Mouse (Mus musculus) myocyte (in vitro differentiated cells): Measurements from ENCODE around the gene A030003K21Rik. TPM values are rescaled to one million over a fixed set of nuclear protein-coding genes. Genes with fewer than 3 reads are reported as not detected.

Experiments
- H3K27me3 ChIP-seq: one replicate; pipeline ENCODE4 v1.6.1; 2011; ENCODE audit not compliant: control insufficient read depth, insufficient read depth, insufficient read length
- H3K36me3 ChIP-seq: one replicate; pipeline ENCODE4 v1.6.1; 2011; ENCODE audit not compliant: control insufficient read depth, insufficient read depth
- H3K4me2 ChIP-seq: one replicate; pipeline ENCODE4 v1.6.1; 2011; ENCODE audit warnings: low read depth, control low read depth
- H3K4me3 ChIP-seq: one replicate; pipeline ENCODE4 v1.5.1; 2011; ENCODE audit warnings: mild to moderate bottlenecking, control low read depth, moderate library complexity
- H3K79me2 ChIP-seq: one replicate; pipeline ENCODE4 v1.6.1; 2011; ENCODE audit not compliant: control insufficient read depth, insufficient read depth
- H3ac ChIP-seq: one replicate; pipeline ENCODE4 v1.6.1; 2011; ENCODE audit not compliant: control insufficient read depth, insufficient read length
- CEBPB ChIP-seq: IDR thresholded peaks from 2 replicates; pipeline ENCODE4 v1.6.1; 2011; ENCODE audit warnings: mild to moderate bottlenecking, moderate library complexity; ENCODE audit not compliant: poor library complexity, insufficient read depth, severe bottlenecking
- E2F4 ChIP-seq: IDR thresholded peaks from one replicate; pipeline ENCODE4 v1.6.1; 2011; ENCODE audit warnings: mild to moderate bottlenecking, control low read depth, moderate library complexity; ENCODE audit not compliant: insufficient read depth
- MAX ChIP-seq: IDR thresholded peaks from one replicate; pipeline ENCODE4 v1.6.1; 2011; ENCODE audit warnings: low read depth, mild to moderate bottlenecking, control low read depth
- MYOD1 ChIP-seq, 3 experiments: IDR thresholded peaks; one replicate each; pipeline ENCODE4 v1.6.1; 2011; ENCODE audit warnings: control low read depth in 2 of 3, low read depth in 2 of 3, mild to moderate bottlenecking in 2 of 3, moderate library complexity in 1 of 3; ENCODE audit not compliant: insufficient read length in 2 of 3, control insufficient read depth in 1 of 3
- MYOG ChIP-seq, 3 experiments: IDR thresholded peaks; one replicate each; pipeline ENCODE4 v1.6.1; 2011; ENCODE audit warnings: control low read depth in 2 of 3, low read depth in 2 of 3, mild to moderate bottlenecking in 2 of 3; ENCODE audit not compliant: insufficient read length in 2 of 3, control insufficient read depth in 1 of 3, insufficient read depth in 1 of 3
- POLR2A ChIP-seq: IDR thresholded peaks from one replicate; pipeline ENCODE4 v1.6.1; 2011; ENCODE audit warnings: low read depth, mild to moderate bottlenecking, control low read depth, moderate library complexity; ENCODE audit not compliant: insufficient read length
- POLR2AphosphoS2 ChIP-seq: IDR thresholded peaks from one replicate; pipeline ENCODE4 v1.6.1; 2011; ENCODE audit warnings: low read depth, control low read depth; ENCODE audit not compliant: insufficient read length
- REST ChIP-seq: IDR thresholded peaks from one replicate; pipeline ENCODE4 v1.6.1; 2011; ENCODE audit warnings: mild to moderate bottlenecking, control low read depth, moderate library complexity; ENCODE audit not compliant: insufficient read depth, insufficient read length
- SRF ChIP-seq: IDR thresholded peaks from one replicate; pipeline ENCODE4 v1.6.1; 2011; ENCODE audit warnings: low read depth; ENCODE audit not compliant: control insufficient read depth, insufficient read length
- TCF12 ChIP-seq: IDR thresholded peaks from one replicate; pipeline ENCODE4 v1.6.1; 2011; ENCODE audit warnings: mild to moderate bottlenecking, control low read depth; ENCODE audit not compliant: poor library complexity, insufficient read depth, severe bottlenecking
- TCF3 ChIP-seq: IDR thresholded peaks from one replicate; pipeline ENCODE4 v1.6.1; 2011; ENCODE audit warnings: low read depth, control low read depth; ENCODE audit not compliant: insufficient read length
- USF1 ChIP-seq: IDR thresholded peaks from one replicate; pipeline ENCODE4 v1.6.1; 2011; ENCODE audit warnings: low read depth, mild to moderate bottlenecking, control low read depth, moderate library complexity
- polyA plus RNA-seq: library from polyadenylated mRNA; unstranded; fragments of >200 nt; fragmentation: generic; extraction: Trizol; gene quantifications from one replicate; pipeline ENCODE4 v1.2.1, GENCODE M21; 2012; ENCODE audit warnings: missing spikeins

The A030003K21Rik gene
- polyA plus RNA-seq, 1 experiment = not detected

DNA sequence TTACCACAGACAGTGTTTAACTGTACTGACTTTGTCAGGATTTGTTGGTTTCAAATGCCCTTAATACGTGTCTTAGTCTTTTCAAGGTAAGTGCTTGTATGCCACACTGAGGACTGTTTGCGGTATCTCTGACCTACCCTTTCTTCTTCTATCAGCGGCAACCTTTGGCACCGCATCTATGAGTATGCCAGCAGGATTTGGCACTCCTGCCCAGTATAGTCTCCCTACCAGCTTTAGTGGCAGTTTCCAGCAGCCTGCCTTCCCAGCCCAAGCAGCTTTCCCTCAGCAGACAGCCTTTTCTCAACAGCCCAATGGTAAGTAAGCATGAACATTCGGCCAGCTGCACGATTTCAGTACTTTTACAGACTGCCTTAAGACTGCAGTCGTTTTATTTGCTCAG lies 49.9 kb downstream of the A030003K21Rik start:
- Histone ChIP-seq H3ac (no peak overlapping the region), H3K27me3 (no peaks in the 10 kb centered on the region), H3K36me3 (peaks cover 51% of the 10 kb centered on the region), H3K4me2 (no peak overlapping the region), H3K79me2 (no peaks in the 10 kb centered on the region), H3K4me3 (no peak overlapping the region)
- TF ChIP-seq MYOD1 (IDR thresholded peaks at IDR 0.05; ENCODE audit: control insufficient read depth in 1 of 3, insufficient read length in 2 of 3, low read depth in 2 of 3) = no peak
- TF ChIP-seq TCF12 = no peak
- no peak for TF ChIP-seq USF1
- no peak for TF ChIP-seq POLR2A
- no peak for TF ChIP-seq POLR2AphosphoS2
- no peak for TF ChIP-seq REST
- no peak for TF ChIP-seq TCF3
- TF ChIP-seq E2F4 = no peak
- no peak for TF ChIP-seq MAX
- TF ChIP-seq SRF = no peak
- TF ChIP-seq CEBPB = no peak
- TF ChIP-seq MYOG (IDR thresholded peaks at IDR 0.05; ENCODE audit: control insufficient read depth in 1 of 3, insufficient read depth in 1 of 3, insufficient read length in 2 of 3, low read depth in 2 of 3) = no peak

Other genes starting within 250 kb of the A030003K21Rik start
- 121 TPM for gene Mff, start 218.5 kb downstream of the A030003K21Rik start, polyA plus RNA-seq
- gene Tm4sf20, start 174.9 kb downstream of the A030003K21Rik start, polyA plus RNA-seq = not detected
- gene Gm47791, start 172.1 kb downstream of the A030003K21Rik start, polyA plus RNA-seq = not detected
- 21.7 TPM for gene Agfg1, start 103.9 kb downstream of the A030003K21Rik start, polyA plus RNA-seq
- not detected for gene A030005L19Rik, start 30.1 kb downstream of the A030003K21Rik start, polyA plus RNA-seq
- not detected for gene A030014E15Rik, start 18.5 kb downstream of the A030003K21Rik start, polyA plus RNA-seq
- gene Gm6217, start 12.0 kb downstream of the A030003K21Rik start, polyA plus RNA-seq = not detected
- not detected for gene Gm7544, start 12.6 kb upstream of the A030003K21Rik start, polyA plus RNA-seq
- gene Gm47955, start 16.9 kb upstream of the A030003K21Rik start, polyA plus RNA-seq = not detected
- not detected for gene Gm47959, start 57.2 kb upstream of the A030003K21Rik start, polyA plus RNA-seq
- gene Slc19a3, start 95.1 kb upstream of the A030003K21Rik start, polyA plus RNA-seq = 0.07 TPM
- not detected for gene Krtap28-10, start 99.1 kb upstream of the A030003K21Rik start, polyA plus RNA-seq
- gene Gm47969, start 101.5 kb upstream of the A030003K21Rik start, polyA plus RNA-seq = not detected
- not detected for gene A030005K14Rik, start 116.0 kb upstream of the A030003K21Rik start, polyA plus RNA-seq
- gene Krtap28-13, start 117.5 kb upstream of the A030003K21Rik start, polyA plus RNA-seq = not detected
- not detected for gene Ccl20, start 173.4 kb upstream of the A030003K21Rik start, polyA plus RNA-seq
- not detected for gene Daw1, start 216.4 kb upstream of the A030003K21Rik start, polyA plus RNA-seq